Mouse (Mus musculus) layer of hippocampus, adult 8-10 months (tissue): ENCODE measurements around the gene Sec14l3. TPM values are rescaled to one million over a fixed set of nuclear protein-coding genes. Genes with fewer than 3 reads are reported as not detected.

Experiments used
- DNase-seq, 2 experiments: peaks; one replicate each; pipeline ENCODE4 v3.0.0; 2022; ENCODE audit warnings: low spot score in 2 of 2
- total RNA-seq, 4 experiments: library from RNA; stranded (reverse); gene quantifications; 2 replicates each; pipeline ENCODE4 v1.2.4; 2022

Sec14l3 gene
- total RNA-seq, 4 experiments from 2014 or later = 1.4 to 2.9 (median 1.9) TPM

DNA sequence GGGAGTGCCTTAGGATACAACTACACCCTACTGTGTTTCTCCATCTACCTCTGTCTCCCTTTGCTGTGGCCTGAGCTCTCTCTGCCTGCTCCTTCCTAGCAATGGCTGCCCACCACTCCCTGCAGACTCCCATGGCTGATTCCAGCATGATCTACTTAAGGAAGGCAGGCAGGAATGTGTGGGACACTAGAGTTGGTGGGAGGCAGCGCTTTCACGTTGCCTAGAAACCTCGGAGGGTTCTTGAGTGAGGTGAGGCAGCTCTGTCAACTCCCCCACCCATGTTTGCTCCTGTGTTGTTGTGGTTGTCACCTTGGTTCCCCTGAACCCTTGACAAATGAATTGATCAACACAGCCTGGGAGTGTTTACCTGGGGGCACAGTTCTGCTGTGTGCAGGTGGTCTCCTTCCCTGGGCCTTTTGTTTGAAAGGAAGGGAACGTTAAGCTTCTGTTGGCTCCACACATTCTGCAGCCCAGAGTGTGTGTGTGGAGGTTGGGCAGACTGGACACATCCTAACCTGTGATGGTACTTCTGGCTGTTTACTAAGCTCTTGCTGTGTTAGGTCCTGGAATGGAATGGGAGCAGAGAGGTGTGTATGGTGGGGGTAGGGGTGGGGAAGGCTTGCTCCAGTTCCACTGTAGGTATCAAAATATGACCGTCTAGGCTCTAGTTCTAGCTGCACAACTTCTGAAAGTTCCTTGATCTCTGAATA lies 3.6 kb upstream of the Sec14l3 start:
- DNase-seq = no peak

DNA sequence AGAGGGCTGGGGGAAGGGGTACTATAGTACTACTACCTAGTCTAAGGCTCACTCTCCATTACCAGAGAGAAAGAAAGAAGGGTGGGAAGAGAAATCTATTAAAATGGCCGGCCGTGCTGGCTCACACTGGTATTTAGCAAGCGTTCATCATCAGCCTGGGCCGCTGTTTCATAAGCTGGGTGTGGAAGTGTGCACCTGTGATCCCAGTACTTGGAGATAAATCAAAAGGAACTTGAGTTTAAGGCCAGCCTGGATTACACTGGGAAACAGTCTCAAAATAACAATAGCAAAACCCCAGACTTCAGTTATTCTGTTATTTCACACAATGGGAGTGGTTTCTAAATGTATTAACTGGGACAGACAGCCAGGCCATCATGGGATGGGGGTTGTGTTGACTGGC lies 2.1 kb upstream of the Sec14l3 start:
- DNase-seq = no peak

DNA sequence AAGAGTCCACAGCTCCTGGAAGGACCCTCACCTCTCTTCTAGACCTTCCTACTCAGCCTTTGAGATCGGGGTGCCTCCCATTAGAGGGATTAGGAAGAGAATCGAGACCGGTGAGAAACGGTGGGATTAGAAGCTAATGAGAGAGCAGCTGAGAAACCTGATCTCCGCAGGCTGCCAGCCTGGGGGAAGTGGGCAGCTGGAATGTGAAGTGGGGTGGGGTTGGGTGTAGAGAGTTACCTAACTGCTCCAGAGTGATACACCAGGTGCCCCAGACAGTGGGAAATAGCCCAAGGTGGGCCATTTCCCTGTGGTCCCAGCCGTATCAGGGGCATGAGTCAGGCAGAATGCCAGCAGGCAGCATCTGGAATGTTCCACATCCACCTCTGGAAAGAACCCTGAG lies 1.7 kb upstream of the Sec14l3 start:
- DNase-seq = no peak

DNA sequence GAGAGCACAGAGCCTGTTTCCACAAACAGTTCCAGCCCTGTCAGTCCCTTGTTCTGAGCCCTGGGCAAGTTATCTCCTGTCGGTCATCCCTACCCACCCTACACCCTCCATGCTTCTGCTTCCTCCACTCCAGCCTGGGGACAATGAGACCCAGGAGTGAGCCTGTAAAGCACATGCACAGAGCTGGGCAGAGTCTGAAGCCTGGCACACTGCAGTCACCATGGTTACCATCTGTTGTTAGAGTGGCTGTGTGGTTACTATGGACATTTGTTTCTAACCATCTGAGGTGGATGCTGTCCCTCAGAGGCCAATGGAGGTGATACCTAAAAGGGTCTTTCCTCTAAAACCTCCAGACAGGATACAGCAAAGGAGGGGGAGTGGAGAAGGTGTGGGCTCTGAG lies 5.0 kb downstream of the Sec14l3 start:
- no peak for DNase-seq

DNA sequence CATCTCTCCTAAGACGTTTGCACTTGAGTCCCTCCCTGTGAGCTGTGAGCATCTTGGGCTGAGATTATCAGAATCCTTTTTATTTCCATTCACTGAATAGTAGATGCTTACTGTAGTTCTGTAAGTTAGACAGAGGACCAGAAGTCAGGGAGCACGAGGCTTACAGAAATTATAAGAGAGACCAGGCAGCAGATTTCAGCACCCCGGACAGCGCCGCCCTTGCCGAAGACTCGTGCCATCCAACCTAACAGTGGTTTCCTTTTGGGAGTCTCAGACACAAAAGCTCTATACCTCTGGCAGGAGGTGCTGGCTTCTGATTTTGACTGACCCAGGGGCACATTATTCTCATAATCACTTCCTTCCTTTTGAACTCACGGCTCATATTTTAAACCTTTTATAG lies 12.0 kb downstream of the Sec14l3 start:
- DNase-seq = no peak

DNA sequence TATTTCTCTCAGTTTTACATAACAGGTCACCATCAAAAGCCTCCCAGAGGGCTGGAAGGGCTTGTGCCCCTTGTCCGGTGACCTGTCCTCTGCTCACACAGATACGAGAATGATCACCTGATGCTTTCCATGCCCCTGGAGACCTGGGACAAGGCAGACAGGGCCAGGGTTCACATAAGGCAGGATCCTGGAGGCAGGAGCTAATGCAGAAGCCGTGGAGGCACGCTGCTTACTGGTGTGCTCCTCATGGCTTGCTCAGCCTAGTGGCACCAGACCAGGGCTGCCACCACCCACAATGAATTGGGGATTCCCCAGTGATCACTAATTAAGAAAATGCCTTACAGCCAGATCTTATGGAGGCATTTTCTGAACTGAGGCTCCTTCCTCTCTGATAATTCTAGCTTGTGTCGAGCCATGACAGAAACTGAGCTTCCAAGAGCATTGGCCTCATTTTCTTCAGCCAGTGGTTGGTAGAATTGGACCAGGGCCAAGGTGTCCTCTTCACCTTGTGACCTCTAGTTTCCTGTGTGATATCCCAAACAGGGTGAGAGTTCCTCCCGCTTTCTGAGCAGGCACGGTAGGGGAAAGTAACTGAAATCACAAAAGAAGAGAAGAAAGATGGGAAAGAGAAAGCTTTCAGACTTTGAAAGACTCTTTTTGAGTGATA lies 13.8 kb downstream of the Sec14l3 start:
- DNase-seq = no peak

DNA sequence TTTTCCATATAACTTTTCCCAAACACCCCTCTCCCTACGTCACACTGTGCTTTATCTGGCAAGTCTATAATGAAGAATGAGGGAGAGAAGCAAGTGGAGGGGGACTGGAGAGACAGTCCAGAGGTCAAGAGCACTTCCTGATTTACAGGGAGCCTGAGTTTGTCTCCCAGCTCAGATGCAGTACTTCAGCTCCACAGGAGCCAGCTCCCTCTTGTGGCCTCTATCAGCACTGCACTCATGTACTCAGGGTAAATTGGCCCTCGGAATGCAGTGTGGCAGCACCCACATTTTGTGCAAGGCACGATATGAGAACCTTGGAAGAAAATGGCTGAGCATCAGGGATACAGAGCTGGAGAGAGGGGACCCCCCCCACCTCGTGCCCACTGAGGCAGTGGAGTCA lies 15.6 kb downstream of the Sec14l3 start:
- DNase-seq = peak in 1 of 2 experiments; percentile 82

DNA sequence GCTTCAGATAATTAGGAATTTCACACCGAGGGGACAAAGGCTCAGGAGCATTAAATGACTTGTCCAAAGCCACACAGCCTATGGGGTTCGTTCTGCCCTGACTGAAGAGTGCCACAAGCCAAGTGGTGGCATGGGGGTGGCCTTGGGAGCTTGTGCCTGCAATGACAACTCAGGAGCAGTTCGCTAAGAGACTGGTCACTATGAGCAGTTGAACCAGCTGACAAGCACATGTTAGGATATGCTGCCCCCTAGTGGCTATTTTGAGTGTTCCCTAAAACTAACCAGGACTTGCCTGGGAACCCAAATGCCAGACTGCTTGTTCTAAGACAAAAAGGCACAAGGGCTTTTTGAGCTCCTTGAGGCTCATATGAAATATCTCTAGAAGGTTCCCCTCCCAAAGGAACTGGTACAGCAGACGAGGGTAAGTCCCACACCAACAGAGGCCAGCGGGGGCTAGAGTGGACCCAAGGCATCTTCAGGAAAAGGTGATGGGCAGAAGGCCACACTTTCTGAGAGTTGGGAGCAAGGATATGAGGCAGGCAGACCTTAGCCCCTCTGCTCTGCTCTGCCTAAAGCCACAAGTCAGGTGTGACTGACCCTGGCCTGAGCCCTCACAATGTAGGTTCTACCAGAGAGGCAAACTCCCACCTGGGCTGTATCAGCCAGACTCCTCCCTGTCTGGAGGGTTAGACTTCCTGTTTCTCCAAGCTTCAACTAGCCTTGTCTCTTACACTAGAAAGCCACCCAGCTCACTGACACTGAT lies 18.9 kb downstream of the Sec14l3 start:
- peak in 1 of 2 experiments; percentile 73 for DNase-seq

DNA sequence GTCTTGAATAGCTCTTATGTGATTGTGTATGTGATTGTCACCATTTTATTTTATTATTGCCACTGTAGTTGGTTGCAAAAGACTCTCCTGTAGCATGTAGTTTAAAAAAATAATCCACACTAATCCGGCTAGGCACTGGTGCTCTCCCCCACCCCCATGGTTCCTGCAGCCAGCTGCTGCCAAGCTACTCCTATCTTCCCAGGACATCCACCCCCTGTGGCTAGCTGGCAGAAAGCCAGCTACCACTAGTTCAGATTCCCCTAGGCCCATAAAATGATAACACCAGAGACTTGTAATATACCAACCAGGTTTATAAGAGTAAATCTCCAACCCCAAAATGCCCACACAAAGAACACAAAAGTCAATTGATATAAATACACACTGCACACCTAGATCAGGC lies 21.6 kb downstream of the Sec14l3 start:
- DNase-seq = no peak

DNA sequence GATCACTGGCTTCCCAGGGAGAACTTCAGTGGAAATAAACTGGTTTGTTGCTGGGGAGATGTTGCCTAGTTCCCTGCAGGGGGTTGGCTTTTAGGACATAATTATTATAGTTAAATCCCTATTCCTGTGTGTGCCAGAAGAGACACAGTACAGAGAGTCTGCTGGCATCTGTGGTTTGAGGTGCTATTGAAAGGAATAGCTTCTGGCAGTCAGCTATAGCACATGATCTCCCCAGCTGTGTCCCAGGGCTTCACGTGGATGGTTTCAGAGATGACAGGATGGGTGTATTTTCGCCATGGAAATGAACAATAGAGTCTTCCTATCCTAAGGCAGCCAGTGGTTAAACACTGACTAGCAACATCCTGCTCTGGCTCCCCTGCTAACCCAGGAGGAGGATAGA lies 22.6 kb downstream of the Sec14l3 start:
- DNase-seq = peak in 1 of 2 experiments; percentile 57

DNA sequence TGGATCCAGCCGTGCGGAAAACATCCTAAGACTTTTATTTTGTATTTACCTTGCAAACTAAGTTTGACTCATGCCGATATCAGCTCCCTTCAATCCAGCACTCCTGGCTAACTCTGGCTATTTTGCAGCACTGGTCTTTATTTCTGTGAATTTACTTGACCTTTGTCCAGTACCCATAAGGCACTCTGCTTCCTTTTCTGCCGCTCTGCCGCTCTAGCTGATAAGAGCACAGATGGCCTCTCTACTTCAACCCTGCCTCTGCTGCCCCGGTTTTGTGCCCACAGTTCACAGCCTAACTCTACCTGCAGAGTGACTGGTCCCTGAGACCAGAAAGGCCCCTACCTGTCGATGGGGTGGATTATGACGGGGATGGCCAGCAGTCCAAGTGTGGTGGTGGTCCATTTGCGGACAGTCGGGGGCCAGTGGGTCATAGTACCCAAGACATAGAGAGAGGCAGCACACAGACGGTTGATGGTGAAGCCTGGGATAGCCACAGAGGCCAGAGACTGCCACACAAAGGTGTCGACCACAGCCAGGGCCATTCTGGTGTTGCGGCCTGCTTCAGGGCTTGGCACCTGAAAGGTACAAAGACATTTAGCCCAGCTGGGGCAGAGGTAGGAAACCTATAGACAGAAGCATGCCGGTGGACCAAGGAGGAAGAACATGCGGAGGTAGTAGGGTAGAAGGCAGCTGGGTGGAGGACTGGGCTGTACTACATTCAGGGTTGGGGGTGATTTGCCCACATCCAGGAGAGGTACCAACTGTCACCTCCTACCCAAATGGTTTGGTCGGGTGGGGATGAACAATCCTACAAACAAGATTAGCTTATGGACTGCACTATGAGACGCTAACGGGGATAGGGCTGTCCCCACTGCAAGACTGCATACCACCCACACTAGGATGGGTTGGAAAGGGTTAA lies 29.1 kb downstream of the Sec14l3 start:
- no peak for DNase-seq

DNA sequence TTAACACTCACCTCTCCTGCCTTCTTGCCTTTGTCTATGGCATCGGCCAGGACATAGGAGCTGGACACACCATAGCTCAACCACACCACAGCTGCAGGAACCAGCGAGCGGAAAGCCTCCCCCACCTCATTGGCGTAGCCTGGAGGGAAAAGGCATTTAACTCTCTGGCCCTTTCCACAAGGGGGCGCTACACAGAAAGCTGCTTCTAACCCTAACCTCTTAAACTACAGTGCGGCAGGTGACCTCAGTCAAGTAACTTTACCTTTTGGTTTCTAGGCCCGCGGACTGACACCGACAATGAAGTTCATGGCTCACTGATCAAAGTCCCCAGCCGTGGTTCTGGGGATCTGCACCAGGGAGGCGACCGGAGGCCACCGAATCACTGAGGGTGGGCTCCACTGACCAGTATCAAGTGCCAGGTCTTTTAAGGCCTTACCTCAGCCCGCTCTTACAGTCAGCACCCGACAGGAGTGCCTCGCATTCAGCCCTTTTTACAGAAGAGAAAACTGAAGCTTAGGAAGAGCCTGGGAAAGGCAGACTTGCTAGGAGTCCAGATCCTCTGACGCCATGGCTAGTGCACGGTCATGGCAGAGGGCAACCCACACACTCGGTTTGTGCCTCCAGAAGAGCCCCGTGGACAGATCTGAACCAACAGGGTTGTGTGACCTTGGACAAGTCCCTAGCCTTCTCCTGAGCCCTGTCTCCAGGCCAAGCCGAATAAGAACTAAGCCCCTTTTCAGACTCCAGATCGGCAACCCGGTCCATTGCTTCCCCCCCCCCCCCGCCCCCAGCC lies 29.9 kb downstream of the Sec14l3 start:
- peak in 1 of 2 experiments; percentile 80 for DNase-seq

DNA sequence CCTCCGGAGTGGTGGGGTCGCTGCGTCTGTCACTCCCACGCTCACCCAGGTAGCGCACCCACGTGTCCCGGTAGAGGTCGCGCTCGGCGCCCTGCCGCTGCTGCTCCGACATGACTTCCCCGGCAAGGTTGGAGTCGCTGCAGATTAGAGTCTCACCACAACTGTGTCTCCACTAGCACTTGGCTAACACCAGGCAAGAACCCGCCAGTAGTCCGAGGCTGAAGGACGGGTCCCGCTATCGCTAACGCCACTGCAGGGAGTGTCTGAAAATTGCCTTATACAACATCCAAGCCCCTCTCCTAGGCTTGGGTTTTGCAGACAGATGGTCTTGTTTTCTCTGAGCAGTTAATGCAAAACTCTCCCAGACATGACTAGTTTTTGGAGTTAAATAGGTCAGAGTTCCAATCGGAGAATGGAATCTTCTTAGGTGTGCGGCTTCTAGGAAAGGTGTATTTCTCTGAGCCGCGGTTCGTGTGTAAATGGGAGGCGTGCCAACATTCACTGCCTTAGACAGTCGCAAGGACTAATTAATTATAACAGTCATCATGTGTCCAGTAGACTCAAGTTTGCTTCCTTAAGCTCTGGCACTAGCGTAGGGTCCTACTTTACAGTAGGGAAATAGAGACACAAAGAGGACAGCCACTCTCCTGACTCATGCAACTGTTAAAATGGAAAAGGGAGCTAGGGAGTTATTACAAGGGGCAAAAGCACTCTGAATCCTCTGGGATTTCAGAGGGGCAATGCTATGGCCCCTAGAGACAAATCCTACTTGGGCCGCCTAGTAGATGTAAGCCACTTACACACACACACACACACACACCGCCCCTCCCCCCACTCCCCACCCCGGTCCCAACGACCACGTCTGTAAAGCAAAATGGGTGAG lies 30.8 kb downstream of the Sec14l3 start, which contains the start of gene Mtfp1:
TSS of gene Mtfp1 (minus strand) at position 275 of the 883 bp plus-strand sequence.
- peak in 1 of 2 experiments; percentile 75 for DNase-seq

DNA sequence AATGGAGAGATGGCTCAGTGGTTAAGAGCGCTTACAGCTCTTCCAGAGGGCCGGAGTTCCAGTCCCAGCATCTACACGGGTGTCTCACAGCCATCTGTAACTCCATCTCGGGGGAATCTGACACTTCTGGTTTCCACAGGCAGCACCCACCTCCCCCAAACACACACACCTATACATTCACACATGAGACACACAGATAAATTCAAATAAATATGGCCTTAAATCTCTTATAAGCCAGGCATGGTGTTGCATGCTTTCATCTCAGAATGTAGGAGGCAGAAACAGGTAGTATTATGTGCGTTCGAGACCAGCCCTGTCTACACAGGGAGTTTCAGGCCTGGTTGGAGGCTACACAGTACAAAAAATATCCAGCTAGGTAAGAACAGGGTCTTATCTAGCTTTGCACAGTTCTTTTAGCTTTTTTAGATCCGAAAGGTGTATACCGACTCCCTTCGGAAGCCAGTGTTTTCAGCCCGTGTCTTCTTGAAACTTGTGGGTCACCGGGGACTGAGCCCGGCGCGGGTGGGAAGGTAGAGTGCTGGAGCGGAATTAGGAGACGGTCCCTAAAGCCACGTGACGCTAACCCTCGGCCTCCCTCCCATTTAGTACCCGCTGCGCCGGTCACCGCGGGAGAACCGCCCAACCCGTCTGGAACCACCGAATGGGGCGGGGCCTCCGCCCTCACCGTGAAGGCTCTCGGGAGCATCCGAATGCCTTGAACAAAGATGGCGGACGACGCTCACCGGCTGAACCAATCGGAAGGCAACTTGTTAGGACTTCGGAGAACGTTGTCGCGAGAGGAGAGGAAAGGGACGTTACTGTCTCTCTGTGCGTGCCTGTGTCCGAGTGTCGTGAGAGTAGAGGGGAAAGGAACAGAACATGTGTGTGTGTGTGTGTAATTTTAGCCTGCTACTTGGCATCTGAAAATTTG lies 31.7 kb downstream of the Sec14l3 start:
- peak; percentile 98 to 99 for DNase-seq

DNA sequence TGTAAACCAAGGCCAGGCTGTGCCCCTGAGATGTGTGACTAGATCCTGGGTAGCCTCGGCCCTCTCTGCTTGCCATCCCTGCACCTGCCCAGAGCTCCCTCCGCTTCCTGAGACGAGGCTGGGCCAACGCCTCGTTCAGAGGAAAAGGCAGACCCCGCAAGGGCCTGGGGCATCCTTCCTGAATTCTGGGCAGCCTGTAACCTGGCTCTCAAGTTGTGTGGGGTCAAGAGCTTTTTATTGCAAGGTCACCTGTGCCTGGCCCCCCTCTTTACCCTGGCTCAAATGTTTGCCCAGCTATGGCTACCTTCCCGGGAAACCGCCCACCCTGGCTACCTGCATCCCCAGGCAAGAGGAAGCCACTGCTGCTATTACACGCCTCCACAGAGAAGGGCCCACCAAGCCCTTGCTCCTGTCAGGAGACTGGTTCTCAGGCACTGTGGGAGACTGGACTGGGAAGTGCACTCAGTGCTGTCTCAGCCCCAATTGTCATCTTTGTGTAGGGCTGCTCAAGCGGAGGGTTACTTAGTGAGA lies 32.5 kb downstream of the Sec14l3 start:
- no peak for DNase-seq

DNA sequence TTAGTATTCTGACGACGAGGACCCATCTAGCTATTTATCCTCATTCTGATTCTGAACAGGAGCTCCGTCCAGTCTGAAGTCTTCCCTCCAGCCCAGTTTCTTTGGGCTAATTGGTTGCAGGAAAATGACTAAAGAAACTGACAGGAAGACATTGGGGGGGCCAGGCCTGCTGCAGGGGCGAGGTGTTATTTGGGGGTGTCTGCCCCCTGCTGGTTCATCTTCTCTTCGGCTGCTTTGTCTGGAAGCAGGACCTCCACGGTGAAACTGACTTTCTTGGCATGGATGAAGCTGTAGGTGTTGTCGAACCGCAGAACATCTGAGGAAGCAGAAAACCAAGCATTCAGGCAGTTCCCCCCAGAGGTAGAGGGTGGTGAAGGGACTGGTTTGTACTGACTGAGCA lies 33.5 kb downstream of the Sec14l3 start:
- no peak for DNase-seq

DNA sequence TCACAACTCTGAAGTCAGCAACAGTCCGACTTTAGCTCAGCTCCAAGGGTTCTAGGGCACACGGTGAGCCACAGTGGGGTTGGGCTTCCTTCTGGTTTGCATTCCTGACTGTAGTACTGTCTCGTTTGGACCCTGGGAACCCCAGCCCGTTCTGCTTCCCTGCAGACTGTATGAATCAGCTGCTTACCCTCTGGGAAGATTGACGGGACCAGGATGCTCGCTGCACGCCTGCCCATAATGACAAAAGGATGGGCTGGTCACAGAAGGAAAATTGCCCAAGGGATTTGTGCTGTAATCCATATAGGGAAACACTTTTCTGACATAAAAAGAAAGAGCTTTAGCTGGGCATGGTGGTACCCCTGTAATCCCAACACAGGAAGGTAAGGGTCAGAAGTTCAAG lies 34.2 kb downstream of the Sec14l3 start:
- no peak for DNase-seq

DNA sequence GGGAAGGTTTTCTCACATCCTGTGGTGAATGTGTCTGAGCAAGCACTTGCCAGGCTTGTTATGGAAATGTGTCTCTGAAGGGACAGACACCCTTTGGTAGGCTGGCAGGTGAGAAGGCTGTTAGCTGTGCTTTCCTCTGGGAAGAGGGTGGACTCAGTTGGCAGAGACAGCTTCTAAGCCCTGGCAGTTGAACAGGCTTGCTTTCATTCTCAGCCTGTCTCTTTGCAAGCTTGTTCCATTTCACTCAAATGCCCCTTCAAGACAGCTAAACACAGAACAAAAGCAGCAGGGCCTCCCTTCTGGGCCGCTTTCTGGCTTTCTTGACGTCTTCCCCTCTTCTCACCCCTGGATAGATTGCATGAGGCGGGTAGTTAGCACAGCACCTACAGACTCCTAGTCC lies 34.8 kb downstream of the Sec14l3 start:
- no peak for DNase-seq
